Mouse (Mus musculus): Measurements from ENCODE around the gene Rgs8. TPM values are rescaled to one million over a fixed set of nuclear protein-coding genes. Genes with fewer than 3 reads are reported as not detected.

The Rgs8 gene
- polyA plus RNA-seq, 1 experiment from 2014 or later = 16.4 TPM

DNA sequence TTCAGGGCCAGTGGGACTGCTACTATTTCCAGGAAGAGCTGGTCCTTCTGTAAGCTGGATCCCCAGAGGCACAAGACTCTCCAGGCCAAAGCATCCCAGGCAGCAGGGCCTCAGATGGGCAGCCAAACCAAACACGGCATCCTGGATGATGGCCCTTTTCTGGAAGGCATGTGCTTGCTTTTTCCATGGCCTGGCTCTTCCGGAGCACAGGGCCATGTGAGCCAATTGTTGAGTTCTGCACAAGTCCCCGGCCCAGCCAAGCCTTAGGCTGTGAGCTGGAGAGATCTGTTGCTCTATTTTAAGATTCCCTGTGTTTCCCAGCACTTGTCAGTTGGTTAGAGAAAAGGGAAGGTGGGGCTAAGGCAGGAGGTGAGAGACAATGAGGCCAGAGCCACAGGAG, 77.8 kb downstream of the Rgs8 start:
- no peak for ATAC-seq (ENCODE audit: low FRiP score)

DNA sequence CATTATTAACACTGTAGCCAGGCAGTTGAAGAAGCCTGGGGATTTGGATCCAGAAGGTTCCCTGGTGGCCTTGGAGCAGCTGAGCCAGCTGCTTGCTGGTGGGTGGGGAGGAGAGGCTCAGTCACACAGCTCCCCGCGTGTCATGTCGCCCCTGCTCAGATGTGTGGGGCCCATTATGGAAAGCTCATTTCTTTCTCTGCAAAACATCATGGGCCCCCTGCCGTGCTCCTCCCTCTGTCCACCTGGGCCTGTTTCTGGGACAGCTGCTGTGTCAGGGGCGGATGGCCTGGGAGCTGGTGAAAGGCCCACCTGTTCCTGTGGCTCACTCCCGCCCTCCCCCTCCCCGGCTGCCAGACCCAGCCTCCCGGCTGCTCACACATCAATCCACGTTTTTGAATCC, 80.4 kb downstream of the Rgs8 start:
- 22% methylated on average over 9 of the region's 9 CpGs for WGBS
- H3K9me3 ChIP-seq (ENCODE audit: control insufficient read depth, low read length) = no peaks in the 10 kb centered on the region
- DNase-seq (ENCODE audit: low spot score) (no peak), ATAC-seq (ENCODE audit: low FRiP score) (no peak)
- no peaks in the 10 kb centered on the region for H3K27me3 ChIP-seq (ENCODE audit: control insufficient read depth, insufficient read depth, low read length)
- H3K4me2 ChIP-seq (replicated peaks) = no peak overlapping the region
- no peaks in the 10 kb centered on the region for H3K36me3 ChIP-seq (replicated peaks; ENCODE audit: control insufficient read depth, insufficient read depth)
- H3K27ac ChIP-seq = no peak overlapping the region
- no peak overlapping the region for H3K9ac ChIP-seq
- peaks cover 37% of the 10 kb centered on the region for H3K4me1 ChIP-seq (replicated peaks; ENCODE audit: control insufficient read depth, insufficient read depth, low read length)
- no peak overlapping the region for H3K4me3 ChIP-seq (replicated peaks; ENCODE audit: low read length)

More for the DNA sequence above, 77.8 kb downstream of the Rgs8 start:
- no peak for DNase-seq (ENCODE audit: low spot score)
- Histone ChIP-seq H3K4me3 (replicated peaks; ENCODE audit: low read length) (no peak overlapping the region), H3K9ac (no peak overlapping the region), H3K27me3 (ENCODE audit: control insufficient read depth, insufficient read depth, low read length) (no peaks in the 10 kb centered on the region), H3K36me3 (replicated peaks; ENCODE audit: control insufficient read depth, insufficient read depth) (no peaks in the 10 kb centered on the region), H3K4me1 (replicated peaks; ENCODE audit: control insufficient read depth, insufficient read depth, low read length) (peaks cover 14% of the 10 kb centered on the region), H3K4me2 (replicated peaks) (no peak overlapping the region), H3K9me3 (ENCODE audit: control insufficient read depth, low read length) (no peaks in the 10 kb centered on the region), H3K27ac (no peak overlapping the region)
- 62% methylated on average over 3 of the region's 3 CpGs for WGBS

DNA sequence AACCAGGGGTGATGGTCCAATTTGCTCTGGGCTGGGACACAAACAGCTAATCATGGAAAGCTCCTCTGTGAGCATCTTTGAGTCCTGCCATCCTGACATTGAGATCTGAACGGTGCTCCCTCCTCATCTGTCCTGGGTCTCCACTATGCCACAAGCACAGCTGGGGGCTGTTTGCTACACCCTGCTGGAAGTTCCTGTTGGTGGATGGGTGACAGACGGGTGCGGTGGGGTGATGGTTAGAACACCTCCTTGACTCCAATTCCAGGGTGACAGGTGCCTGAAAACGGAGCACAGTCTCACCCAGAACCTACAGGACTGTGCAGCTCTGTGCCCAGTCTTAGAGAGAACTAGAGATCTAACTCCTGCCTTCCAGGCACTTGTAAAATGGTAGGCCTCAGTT, 82.0 kb downstream of the Rgs8 start:
- H3K4me2 ChIP-seq (replicated peaks) = no peak overlapping the region
- H3K4me3 ChIP-seq (replicated peaks; ENCODE audit: low read length) = no peak overlapping the region
- 81% methylated on average over 4 of the region's 4 CpGs for WGBS
- no peaks in the 10 kb centered on the region for H3K9me3 ChIP-seq (ENCODE audit: control insufficient read depth, low read length)
- H3K27ac ChIP-seq = no peak overlapping the region
- DNase-seq (ENCODE audit: low spot score) (no peak), ATAC-seq (ENCODE audit: low FRiP score) (no peak)
- no peaks in the 10 kb centered on the region for H3K27me3 ChIP-seq (ENCODE audit: control insufficient read depth, insufficient read depth, low read length)
- H3K9ac ChIP-seq = no peak overlapping the region
- H3K36me3 ChIP-seq (replicated peaks; ENCODE audit: control insufficient read depth, insufficient read depth) = no peaks in the 10 kb centered on the region
- H3K4me1 ChIP-seq (replicated peaks; ENCODE audit: control insufficient read depth, insufficient read depth, low read length) = peaks cover 38% of the 10 kb centered on the region

DNA sequence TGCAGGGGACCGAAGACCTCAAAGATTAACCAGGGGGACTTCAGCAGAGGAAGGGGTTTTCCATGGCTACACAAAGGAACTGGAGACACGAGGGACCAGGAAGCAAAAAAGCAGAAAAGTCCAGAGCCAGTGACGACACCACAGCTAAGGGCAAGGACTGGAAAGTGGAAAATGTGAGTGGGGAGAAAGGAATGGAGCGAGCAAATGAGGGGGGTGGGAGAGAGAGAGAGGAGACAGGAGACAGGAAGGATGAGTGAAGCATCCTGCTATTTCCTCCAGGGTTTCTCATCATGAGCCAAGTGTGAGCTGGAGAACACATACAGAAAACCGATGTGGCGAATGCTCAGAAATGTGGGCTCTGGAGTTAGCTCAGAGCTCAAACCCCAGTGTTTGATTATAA, 83.3 kb downstream of the Rgs8 start:
- H3K9me3 ChIP-seq (ENCODE audit: control insufficient read depth, low read length) = no peaks in the 10 kb centered on the region
- H3K4me1 ChIP-seq (replicated peaks; ENCODE audit: control insufficient read depth, insufficient read depth, low read length) = peaks cover 38% of the 10 kb centered on the region
- H3K9ac ChIP-seq = no peak overlapping the region
- H3K4me3 ChIP-seq (replicated peaks; ENCODE audit: low read length) = no peak overlapping the region
- no peaks in the 10 kb centered on the region for H3K36me3 ChIP-seq (replicated peaks; ENCODE audit: control insufficient read depth, insufficient read depth)
- 73% methylated on average over 6 of the region's 6 CpGs for WGBS
- DNase-seq (ENCODE audit: low spot score) = no peak
- no peak overlapping the region for H3K27ac ChIP-seq
- H3K4me2 ChIP-seq (replicated peaks) = no peak overlapping the region
- H3K27me3 ChIP-seq (ENCODE audit: control insufficient read depth, insufficient read depth, low read length) = no peaks in the 10 kb centered on the region
- ATAC-seq (ENCODE audit: low FRiP score) = no peak

DNA sequence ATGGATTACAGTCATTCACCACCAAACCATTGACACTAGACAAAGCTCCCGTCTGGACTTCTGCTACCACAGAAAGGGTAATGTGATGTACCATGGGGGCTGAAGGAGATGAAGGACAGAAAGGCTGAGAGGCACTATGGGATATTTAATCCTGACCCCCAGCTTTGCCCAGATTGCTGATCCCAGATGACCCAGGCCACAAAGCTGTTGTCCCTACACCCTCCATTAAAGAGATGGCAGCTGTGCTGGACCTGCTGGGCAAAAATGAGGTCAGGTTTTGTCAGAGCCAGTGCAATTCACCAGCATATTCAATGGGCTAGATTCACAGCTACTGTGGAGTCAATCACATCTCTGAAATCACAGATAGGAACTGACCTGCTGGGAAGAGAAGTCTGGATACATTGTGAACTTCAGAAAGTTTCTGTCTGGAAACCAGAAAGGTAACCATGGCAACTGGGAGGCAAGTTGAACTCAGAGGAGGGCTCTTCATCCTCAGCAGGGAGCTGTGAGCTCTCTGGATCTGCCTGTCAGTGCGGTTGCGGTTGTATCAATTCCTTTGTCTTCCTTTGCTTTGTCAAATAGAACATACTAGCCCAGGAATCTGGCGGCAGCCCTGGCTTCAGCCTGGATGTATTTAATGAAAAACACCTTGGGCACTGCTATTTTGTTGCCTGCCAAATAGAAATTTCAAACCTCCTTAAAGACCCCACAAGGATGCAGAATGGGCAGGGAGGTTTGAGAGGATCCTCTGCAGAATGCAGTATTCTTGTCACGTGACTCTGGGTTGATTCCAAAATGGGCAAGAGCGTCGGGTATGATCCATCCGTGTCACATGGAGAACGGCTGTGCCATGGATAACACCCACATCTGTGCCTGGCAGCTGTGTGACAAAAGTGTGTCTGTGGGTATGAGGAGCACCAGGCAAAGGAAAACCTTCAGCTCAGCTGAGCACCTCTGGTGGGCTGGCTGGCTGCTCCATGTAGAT, 84.6 kb downstream of the Rgs8 start:
- ATAC-seq (ENCODE audit: low FRiP score) (peak; percentile 42; the same call in 1 of the 2 replicates), DNase-seq (ENCODE audit: low spot score) (peak; percentile 68)
- H3K4me3 ChIP-seq (replicated peaks; ENCODE audit: low read length) = no peak overlapping the region
- WGBS = 18% methylated on average over 9 of the region's 9 CpGs
- H3K9ac ChIP-seq = no peak overlapping the region
- H3K9me3 ChIP-seq (ENCODE audit: control insufficient read depth, low read length) = no peaks in the 10 kb centered on the region
- H3K27me3 ChIP-seq (ENCODE audit: control insufficient read depth, insufficient read depth, low read length) = no peaks in the 10 kb centered on the region
- H3K4me1 ChIP-seq (replicated peaks; ENCODE audit: control insufficient read depth, insufficient read depth, low read length) = peaks cover 43% of the 10 kb centered on the region
- no peaks in the 10 kb centered on the region for H3K36me3 ChIP-seq (replicated peaks; ENCODE audit: control insufficient read depth, insufficient read depth)
- H3K4me2 ChIP-seq (replicated peaks) = 0 out of 2 replicates have a peak overlapping the region, but pooled peaks have one; percentile 16
- peak overlapping the region; percentile 68 for H3K27ac ChIP-seq

DNA sequence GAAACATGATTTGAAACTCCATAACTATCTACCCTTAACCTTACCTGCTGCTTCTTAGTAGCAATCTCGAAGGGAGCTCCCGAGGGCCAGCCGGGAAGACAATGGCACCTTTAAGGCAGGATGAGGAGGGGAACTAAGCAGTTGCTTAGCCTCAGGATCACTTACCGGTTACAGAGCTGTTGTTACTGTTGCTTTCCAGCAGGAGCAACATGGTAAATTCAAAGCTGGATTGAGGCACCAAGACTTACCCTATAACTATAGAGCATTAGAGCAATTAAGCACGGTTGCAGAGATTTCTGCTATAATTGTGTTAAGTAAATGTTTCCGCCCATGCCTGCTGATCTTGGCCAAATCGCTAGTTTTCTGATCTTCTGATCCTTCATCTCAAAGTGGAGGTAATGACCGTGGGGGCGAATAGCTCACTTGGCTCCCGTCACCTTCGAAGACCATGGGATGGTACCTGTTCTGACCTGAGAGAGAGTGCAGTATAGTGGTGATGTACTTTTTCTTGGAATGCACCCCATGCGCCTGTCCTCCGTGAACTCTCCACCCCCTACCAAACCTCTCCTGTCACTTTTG, 86.7 kb downstream of the Rgs8 start:
- peak overlapping the region; percentile 40 for H3K4me3 ChIP-seq (replicated peaks; ENCODE audit: low read length)
- H3K36me3 ChIP-seq (replicated peaks; ENCODE audit: control insufficient read depth, insufficient read depth) = no peaks in the 10 kb centered on the region
- H3K27ac ChIP-seq = no peak overlapping the region
- peak overlapping the region; percentile 52; the same call in 1 of the 2 replicates for H3K9ac ChIP-seq
- DNase-seq (ENCODE audit: low spot score) = no peak
- ATAC-seq (ENCODE audit: low FRiP score) = no peak
- H3K4me2 ChIP-seq (replicated peaks) = peak overlapping the region; percentile 67
- WGBS = 19% methylated on average over 13 of the region's 13 CpGs
- no peaks in the 10 kb centered on the region for H3K9me3 ChIP-seq (ENCODE audit: control insufficient read depth, low read length)
- H3K27me3 ChIP-seq (ENCODE audit: control insufficient read depth, insufficient read depth, low read length) = no peaks in the 10 kb centered on the region
- peaks cover 33% of the 10 kb centered on the region for H3K4me1 ChIP-seq (replicated peaks; ENCODE audit: control insufficient read depth, insufficient read depth, low read length)

DNA sequence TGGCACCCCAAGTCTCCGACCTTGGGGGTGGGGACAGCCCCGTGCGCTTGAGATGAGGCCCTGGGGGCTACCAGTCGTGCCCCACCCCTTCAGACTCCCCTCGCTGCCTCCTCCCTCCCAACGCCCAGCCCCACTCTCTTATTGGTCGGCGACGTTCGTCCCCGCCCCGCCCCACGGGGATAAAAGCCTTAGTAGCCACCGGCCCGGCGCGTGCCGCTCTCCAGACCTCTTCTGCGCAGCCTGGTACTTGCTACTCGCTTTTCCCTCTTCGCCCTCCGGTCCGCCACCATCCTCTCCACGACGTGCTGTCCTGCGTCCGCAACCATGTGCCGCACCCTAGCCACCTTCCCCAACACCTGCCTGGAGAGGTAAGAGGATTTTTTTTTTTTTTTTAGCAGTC, 87.3 kb downstream of the Rgs8 start, which contains the start of gene Rgs16:
Gene Rgs16, plus strand, starts transcription at position 205 of the 400 bp plus-strand sequence.
- Histone ChIP-seq H3K36me3 (replicated peaks; ENCODE audit: control insufficient read depth, insufficient read depth) (no peaks in the 10 kb centered on the region), H3K4me3 (replicated peaks; ENCODE audit: low read length) (peak within 1 kb of the TSS; percentile 40), H3K27ac (no peak within 1 kb of the TSS), H3K4me1 (replicated peaks; ENCODE audit: control insufficient read depth, insufficient read depth, low read length) (peaks cover 34% of the 10 kb centered on the region), H3K4me2 (replicated peaks) (peak within 1 kb of the TSS; percentile 67), H3K9ac (peak within 1 kb of the TSS; percentile 52), H3K27me3 (ENCODE audit: control insufficient read depth, insufficient read depth, low read length) (no peaks in the 10 kb centered on the region), H3K9me3 (ENCODE audit: control insufficient read depth, low read length) (no peaks in the 10 kb centered on the region)
- under 1% methylated on average over 25 of the region's 28 CpGs for WGBS
- DNase-seq (ENCODE audit: low spot score) (peak; percentile 80), ATAC-seq (ENCODE audit: low FRiP score) (peak; percentile 77)

DNA sequence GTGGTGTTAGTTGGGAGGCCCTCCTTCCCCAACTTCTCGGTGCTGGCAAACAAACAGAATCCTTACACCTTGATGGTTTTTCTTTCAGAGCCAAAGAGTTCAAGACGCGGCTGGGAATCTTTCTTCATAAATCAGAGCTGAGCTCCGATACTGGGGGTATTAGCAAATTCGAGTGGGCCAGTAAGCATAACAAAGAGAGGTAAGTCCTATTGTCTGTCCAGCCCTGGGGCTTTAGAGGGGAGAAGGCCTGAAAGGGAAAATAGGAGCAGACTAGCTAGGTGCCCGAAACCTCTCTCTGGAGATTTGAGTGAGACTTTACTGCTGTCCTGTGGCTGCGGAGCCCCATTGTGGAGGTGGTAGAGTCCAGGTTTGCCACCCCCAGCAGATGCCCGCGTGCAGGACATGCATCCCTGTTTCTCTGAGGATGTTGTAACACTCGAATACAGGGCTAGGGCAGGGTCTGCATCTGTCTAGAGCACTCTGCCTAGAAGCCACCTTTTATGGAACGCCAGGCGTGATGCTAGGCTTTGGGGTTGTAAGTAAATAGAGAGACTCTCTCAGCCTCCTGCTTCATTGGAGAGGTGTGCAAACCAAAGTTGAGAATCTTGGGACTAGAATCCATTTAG, 88.1 kb downstream of the Rgs8 start:
- DNase-seq (ENCODE audit: low spot score) (no peak), ATAC-seq (ENCODE audit: low FRiP score) (no peak)
- WGBS = 26% methylated on average over 12 of the region's 12 CpGs
- Histone ChIP-seq H3K9ac (peak overlapping the region; percentile 52), H3K27me3 (ENCODE audit: control insufficient read depth, insufficient read depth, low read length) (no peaks in the 10 kb centered on the region), H3K4me3 (replicated peaks; ENCODE audit: low read length) (peak overlapping the region; percentile 40), H3K27ac (no peak overlapping the region), H3K36me3 (replicated peaks; ENCODE audit: control insufficient read depth, insufficient read depth) (no peaks in the 10 kb centered on the region), H3K4me2 (replicated peaks) (peak overlapping the region; percentile 67), H3K4me1 (replicated peaks; ENCODE audit: control insufficient read depth, insufficient read depth, low read length) (peaks cover 33% of the 10 kb centered on the region), H3K9me3 (ENCODE audit: control insufficient read depth, low read length) (no peaks in the 10 kb centered on the region)

Measured in hindbrain, embryonic 14.5 days (tissue).